Mouse (Mus musculus) bone marrow macrophage, adult 2 months (primary cell): Measurements from ENCODE around the gene Fbxl18. TPM values are rescaled to one million over a fixed set of nuclear protein-coding genes. Genes with fewer than 3 reads are reported as not detected.
A peak's percentile ranks its signal among the peaks of the same experiment; 100 is the strongest.

ENCODE experiments used
- H3K27ac ChIP-seq: 2 replicates; pipeline ENCODE4 v1.5.1; 2012; ENCODE audit warnings: low read depth, low read length; ENCODE audit not compliant: insufficient read depth
- H3K4me1 ChIP-seq: 2 replicates; pipeline ENCODE4 v1.6.1; 2012; ENCODE audit warnings: low read length; ENCODE audit not compliant: control insufficient read depth, insufficient read depth
- H3K4me3 ChIP-seq: 2 replicates; pipeline ENCODE4 v1.5.1; 2012; ENCODE audit warnings: mild to moderate bottlenecking, low read length, moderate library complexity; ENCODE audit not compliant: insufficient read depth
- CTCF ChIP-seq: IDR thresholded peaks from 2 replicates; pipeline ENCODE4 v1.5.1; 2012; ENCODE audit warnings: low read depth, mild to moderate bottlenecking, low read length, moderate library complexity
- POLR2A ChIP-seq: IDR thresholded peaks from 2 replicates; pipeline ENCODE4 v1.6.1; 2012; ENCODE audit warnings: mild to moderate bottlenecking, low read depth, low read length, borderline replicate concordance
- polyA plus RNA-seq: library from polyadenylated mRNA; stranded (reverse); fragments of >200 nt; gene quantifications from 2 replicates; pipeline ENCODE4 v1.2.4, GENCODE M21; 2012; ENCODE audit not compliant: missing spikeins, insufficient read depth, insufficient read length

Gene Fbxl18
- polyA plus RNA-seq, 1 experiment = 12.5 TPM

DNA sequence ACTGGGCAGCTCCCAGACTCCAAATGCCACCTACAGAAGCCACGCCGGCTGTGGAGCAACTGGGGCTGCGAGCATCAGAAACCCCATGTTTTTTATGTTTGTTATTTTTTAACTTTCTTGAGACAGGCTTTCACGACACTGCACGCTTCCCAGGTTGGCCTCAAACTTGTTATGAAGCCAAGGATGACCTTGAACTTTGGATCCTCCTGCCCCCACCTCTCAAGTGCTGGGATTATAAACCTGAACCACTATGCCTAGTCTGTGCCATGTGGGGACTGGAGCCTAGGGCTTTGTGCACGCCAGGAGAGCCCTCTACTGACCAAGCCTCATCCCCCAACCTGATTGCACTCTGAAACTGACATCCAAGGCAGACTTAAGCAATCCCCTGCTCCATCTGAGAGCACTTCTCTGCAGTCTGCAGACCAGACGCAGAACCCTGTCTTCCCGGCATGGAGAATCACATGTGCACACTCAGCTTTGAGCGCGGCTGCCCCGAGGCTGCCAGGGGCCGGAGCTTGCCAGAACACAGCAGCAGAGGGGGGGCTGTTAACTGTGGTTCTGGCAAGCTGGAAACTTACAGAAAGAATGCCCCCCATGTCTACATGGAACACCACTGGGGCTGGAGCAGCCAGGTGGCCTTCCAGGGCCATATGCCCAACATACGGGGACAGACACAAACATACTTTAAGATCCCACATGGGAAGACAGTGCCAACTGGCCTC, 20.3 kb downstream of the Fbxl18 start:
- no peak overlapping the region for H3K4me3 ChIP-seq
- TF ChIP-seq POLR2A (no peak), CTCF (no peak)
- H3K27ac ChIP-seq = no peak overlapping the region
- no peaks in the 10 kb centered on the region for H3K4me1 ChIP-seq

- TF ChIP-seq CTCF (no peak), POLR2A (no peak)
- no peak overlapping the region for H3K27ac ChIP-seq
- H3K4me1 ChIP-seq = no peaks in the 10 kb centered on the region
- no peak overlapping the region for H3K4me3 ChIP-seq
Observed at GRCm38 (mm10) chr5:142873718-142874117, 21.5 kb downstream of the Fbxl18 start.

DNA sequence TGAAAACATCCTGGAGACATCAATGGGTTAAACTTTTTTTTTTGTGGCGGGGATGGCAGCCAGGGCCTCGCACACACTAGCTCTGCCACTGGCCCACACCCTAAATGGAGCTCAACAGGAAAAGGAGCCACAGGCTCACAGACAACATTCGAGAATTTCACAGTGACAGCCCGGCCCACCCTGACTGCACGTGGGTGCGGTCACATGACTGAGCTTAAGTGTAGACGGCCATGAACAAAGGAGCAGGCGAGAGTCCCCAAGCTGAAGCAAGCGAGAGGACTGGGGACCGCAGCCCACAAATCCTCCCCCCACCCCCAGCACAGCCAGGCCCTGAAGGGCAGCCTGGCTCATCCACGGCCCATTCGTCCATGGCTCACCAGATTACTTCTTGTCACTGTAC, 23.5 kb downstream of the Fbxl18 start:
- Histone ChIP-seq H3K4me1 (no peaks in the 10 kb centered on the region), H3K4me3 (no peak overlapping the region), H3K27ac (no peak overlapping the region)
- TF ChIP-seq POLR2A (no peak), CTCF (no peak)

GRCm38 (mm10) chr5:142869463-142869862, 25.8 kb downstream of the Fbxl18 start:
- no peak overlapping the region for H3K4me3 ChIP-seq
- H3K4me1 ChIP-seq = no peaks in the 10 kb centered on the region
- H3K27ac ChIP-seq = no peak overlapping the region
- TF ChIP-seq CTCF (no peak), POLR2A (no peak)

DNA sequence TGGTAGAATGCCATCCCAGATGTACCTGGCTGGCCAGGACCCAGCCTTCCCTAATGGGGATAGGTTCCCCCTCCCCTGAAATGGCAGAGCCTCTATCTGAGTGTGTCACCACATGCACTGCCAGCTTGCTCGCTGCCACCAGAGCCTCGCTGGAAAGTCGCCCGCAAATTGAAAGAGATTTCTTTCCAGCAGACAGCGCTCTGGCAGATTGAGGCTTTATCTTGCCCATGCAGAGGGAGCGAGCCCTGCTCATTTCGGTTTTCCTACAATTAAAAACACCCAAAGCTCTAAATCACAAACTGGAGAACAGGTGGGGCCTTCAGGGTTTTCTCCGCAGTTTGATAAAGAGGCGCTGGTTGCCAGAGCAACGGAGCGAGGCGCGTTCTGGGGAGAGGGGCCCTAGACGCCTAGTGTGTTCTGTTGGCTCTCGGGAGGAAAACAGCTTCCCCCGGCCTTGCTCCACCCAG, 37.4 kb downstream of the Fbxl18 start:
- no peak overlapping the region for H3K27ac ChIP-seq
- TF ChIP-seq CTCF = no peak; the same call in 1 of the 2 replicates
- TF ChIP-seq POLR2A = no peak
- no peaks in the 10 kb centered on the region for H3K4me1 ChIP-seq
- H3K4me3 ChIP-seq = no peak overlapping the region

DNA sequence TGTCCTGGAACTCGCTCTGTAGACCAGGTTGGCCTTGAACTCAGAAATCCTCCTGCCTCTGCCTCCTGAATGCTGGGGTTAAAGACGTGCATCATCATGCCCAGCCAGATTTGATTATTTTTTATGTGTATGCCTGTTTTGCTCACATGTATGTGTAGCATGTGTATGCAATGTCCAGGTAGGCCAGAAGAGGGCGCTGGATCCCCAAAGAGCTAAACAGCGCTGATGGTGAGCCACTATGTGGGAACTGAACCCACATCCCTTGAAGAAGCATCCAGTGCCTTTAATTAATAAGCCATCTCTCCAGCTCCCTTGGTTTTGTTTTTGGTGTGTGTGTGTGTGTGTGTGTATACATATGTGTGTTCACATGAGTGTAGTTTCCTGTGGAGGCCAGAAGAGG, 38.8 kb downstream of the Fbxl18 start:
- TF ChIP-seq POLR2A (no peak), CTCF (no peak)

DNA sequence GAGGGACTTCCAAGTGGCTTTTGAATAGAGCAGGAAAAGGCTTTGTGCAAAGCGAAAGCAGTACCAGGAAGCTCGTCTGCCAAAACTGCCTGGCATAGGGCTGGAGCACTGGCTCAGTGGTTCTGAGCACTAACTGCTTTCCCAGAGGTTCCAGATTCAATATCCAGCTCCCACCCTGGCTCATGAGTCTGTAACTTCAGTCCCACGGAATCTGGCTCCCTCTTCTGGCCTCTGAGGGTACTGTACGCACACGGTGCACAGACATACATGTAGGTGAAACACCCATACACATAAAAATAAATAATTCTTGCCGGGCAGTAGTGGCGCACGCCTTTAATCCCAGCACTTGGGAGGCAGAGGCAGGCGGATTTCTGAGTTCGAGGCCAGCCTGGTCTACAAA, 40.3 kb downstream of the Fbxl18 start:
- Histone ChIP-seq H3K4me3 (no peak overlapping the region), H3K27ac (no peak overlapping the region), H3K4me1 (no peaks in the 10 kb centered on the region)
- TF ChIP-seq POLR2A (no peak), CTCF (peak; percentile 91)

More for the DNA sequence above, 38.8 kb downstream of the Fbxl18 start:
- Histone ChIP-seq H3K4me1 (no peaks in the 10 kb centered on the region), H3K4me3 (no peak overlapping the region), H3K27ac (no peak overlapping the region)

GRCm38 (mm10) chr5:142853585-142853984, 41.6 kb downstream of the Fbxl18 start:
- Histone ChIP-seq H3K4me1 (no peaks in the 10 kb centered on the region), H3K27ac (no peak overlapping the region), H3K4me3 (no peak overlapping the region)
- TF ChIP-seq POLR2A (no peak), CTCF (no peak)

DNA sequence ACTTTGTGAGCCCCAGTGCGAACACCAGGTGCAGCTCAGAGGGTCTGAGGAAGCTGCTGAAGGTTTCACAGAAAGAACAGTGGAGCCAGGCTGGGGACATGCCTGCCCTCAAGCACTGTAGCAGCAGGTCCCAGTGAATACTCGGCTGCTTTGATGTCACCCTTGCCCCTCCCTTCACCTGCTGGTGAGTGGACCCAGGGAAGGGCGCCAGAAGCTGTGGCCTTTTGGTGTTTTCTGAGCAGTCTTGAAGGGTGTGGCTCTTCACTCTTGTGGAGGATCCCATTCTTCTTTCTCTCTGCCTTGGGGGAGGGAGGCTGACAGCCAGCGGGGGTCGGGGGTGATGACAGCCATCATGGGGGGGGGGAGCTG, 43.6 kb downstream of the Fbxl18 start:
- TF ChIP-seq CTCF (no peak), POLR2A (no peak)

GRCm38 (mm10) chr5:142850916-142851680, 44.1 kb downstream of the Fbxl18 start:
- TF ChIP-seq CTCF (no peak), POLR2A (no peak)
- no peaks in the 10 kb centered on the region for H3K4me1 ChIP-seq
- H3K4me3 ChIP-seq = no peak overlapping the region
- no peak overlapping the region for H3K27ac ChIP-seq

More for the DNA sequence above, 43.6 kb downstream of the Fbxl18 start:
- Histone ChIP-seq H3K4me1 (no peaks in the 10 kb centered on the region), H3K4me3 (no peak overlapping the region), H3K27ac (no peak overlapping the region)

DNA sequence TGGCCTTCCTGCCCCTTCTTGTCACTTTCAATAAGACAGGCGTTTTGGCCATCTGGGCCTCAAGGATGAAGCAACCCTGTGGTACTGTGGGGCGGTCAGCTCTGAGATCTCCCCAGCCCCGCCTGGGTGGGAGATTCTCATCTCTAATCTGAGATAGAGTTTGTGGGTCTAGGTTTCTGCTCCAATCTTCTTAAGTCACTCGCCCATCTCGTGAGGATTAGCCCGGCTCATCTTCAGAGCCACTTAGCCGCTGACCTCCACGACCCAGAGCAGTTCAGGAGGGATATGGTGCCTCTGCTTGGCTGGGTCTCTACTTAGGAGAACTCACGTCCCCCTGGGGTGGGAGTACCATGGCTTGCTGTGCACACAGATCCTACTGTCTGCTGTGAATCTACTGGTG, 44.7 kb downstream of the Fbxl18 start:
- TF ChIP-seq CTCF (no peak), POLR2A (no peak)
- H3K27ac ChIP-seq = no peak overlapping the region

More for the DNA sequence above, 44.7 kb downstream of the Fbxl18 start:
- Histone ChIP-seq H3K4me3 (no peak overlapping the region), H3K4me1 (no peaks in the 10 kb centered on the region)
